Mouse (Mus musculus): ENCODE results near the gene 1810055G02Rik. TPM values are rescaled to one million over a fixed set of nuclear protein-coding genes. Genes with fewer than 3 reads are reported as not detected.

Gene 1810055G02Rik
- polyA plus RNA-seq, 1 experiment from 2014 or later = 18.6 TPM

DNA sequence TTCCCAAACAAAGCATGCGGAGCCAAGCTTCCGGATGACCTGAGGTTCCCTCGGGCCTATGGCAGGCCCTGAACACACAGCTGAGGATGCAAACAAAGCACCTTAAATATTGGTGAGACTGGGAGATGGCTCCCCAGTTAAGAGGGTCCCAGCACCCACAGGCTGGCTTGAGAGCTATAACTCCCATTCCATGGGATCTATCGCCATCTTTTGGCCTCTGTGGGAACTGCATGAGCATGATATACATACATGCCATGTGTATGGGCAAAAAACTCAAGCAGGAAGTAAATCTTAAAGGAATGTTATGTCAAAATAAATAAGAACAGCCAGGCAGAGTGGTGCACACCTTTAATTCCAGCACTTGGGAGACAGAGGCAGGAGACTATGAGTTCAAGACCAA is 15.8 kb downstream of the 1810055G02Rik start:
- no peak for ATAC-seq (replicated peaks; ENCODE audit: extremely low read depth, insufficient read depth, low FRiP score)
- WGBS = 72% methylated on average over 4 of the region's 4 CpGs
- peaks cover 6% of the 10 kb centered on the region for H3K9me3 ChIP-seq (replicated peaks; ENCODE audit: control insufficient read depth, low read length)
- no peak overlapping the region for H3K4me2 ChIP-seq (ENCODE audit: low read depth, low read length)
- H3K27ac ChIP-seq (ENCODE audit: low read length) = no peak overlapping the region
- H3K27me3 ChIP-seq (ENCODE audit: control insufficient read depth, insufficient read depth, low read length) = no peaks in the 10 kb centered on the region
- no peak overlapping the region for H3K4me3 ChIP-seq (ENCODE audit: low read length)
- H3K9ac ChIP-seq (ENCODE audit: low read length) = no peak overlapping the region
- H3K4me1 ChIP-seq (ENCODE audit: control insufficient read depth, insufficient read depth, low read length) = no peaks in the 10 kb centered on the region
- H3K36me3 ChIP-seq (ENCODE audit: control insufficient read depth, insufficient read depth) = no peaks in the 10 kb centered on the region

DNA sequence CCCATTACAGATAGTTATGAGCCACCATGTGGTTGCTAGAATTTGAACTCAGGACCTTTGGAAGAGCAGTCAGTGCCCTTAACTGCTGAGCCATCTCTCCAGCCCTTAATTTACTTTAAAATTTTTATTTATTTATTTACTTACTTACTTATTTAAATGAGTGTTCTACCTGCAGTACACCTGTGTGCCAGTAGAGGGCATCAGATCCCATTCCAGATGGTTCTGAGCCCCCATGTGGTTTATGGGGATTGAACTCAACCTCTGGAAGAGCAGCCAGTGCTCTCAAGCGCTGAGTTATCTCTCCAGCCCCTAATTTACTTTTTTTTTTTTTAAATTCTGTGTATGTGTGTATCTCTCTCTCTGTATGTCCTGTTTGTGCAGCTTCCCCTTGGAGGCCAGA is 16.7 kb downstream of the 1810055G02Rik start:
- ATAC-seq (replicated peaks; ENCODE audit: extremely low read depth, insufficient read depth, low FRiP score) = no peak
- Histone ChIP-seq H3K9ac (ENCODE audit: low read length) (no peak overlapping the region), H3K4me2 (ENCODE audit: low read depth, low read length) (no peak overlapping the region), H3K27ac (ENCODE audit: low read length) (no peak overlapping the region), H3K9me3 (replicated peaks; ENCODE audit: control insufficient read depth, low read length) (peaks cover 6% of the 10 kb centered on the region), H3K36me3 (ENCODE audit: control insufficient read depth, insufficient read depth) (no peaks in the 10 kb centered on the region), H3K4me1 (ENCODE audit: control insufficient read depth, insufficient read depth, low read length) (no peaks in the 10 kb centered on the region), H3K27me3 (ENCODE audit: control insufficient read depth, insufficient read depth, low read length) (no peaks in the 10 kb centered on the region), H3K4me3 (ENCODE audit: low read length) (no peak overlapping the region)
- WGBS = 12% methylated on average over 1 of the region's 1 CpGs

DNA sequence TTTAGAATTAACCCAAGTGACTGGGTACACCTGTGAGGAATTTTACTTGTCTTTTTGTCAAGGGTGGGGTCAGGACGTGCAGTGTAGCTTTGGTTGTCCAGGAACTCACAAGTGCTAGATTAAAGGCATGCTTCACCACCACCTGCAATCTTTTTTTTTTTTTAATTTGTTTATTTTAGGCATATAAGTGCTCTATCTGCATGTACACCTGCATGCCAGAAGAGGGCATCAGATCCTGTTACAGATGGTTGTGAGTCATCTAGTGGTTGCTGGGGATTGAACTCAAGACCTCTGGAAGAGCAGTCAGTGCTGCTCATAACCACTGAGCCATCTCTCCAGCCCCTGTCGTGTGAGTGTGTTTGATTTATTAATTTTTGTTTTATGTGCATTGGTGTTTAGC is 20.8 kb downstream of the 1810055G02Rik start:
- Histone ChIP-seq H3K4me2 (ENCODE audit: low read depth, low read length) (no peak overlapping the region), H3K36me3 (ENCODE audit: control insufficient read depth, insufficient read depth) (no peaks in the 10 kb centered on the region), H3K4me1 (ENCODE audit: control insufficient read depth, insufficient read depth, low read length) (no peaks in the 10 kb centered on the region), H3K27ac (ENCODE audit: low read length) (no peak overlapping the region), H3K27me3 (ENCODE audit: control insufficient read depth, insufficient read depth, low read length) (no peaks in the 10 kb centered on the region), H3K9me3 (replicated peaks; ENCODE audit: control insufficient read depth, low read length) (0 out of 2 replicates have a peak, but pooled peaks cover under 1% of the 10 kb centered on the region), H3K4me3 (ENCODE audit: low read length) (no peak overlapping the region), H3K9ac (ENCODE audit: low read length) (no peak overlapping the region)
- ATAC-seq (replicated peaks; ENCODE audit: extremely low read depth, insufficient read depth, low FRiP score) = no peak
- WGBS = 64% methylated on average over 2 of the region's 2 CpGs

DNA sequence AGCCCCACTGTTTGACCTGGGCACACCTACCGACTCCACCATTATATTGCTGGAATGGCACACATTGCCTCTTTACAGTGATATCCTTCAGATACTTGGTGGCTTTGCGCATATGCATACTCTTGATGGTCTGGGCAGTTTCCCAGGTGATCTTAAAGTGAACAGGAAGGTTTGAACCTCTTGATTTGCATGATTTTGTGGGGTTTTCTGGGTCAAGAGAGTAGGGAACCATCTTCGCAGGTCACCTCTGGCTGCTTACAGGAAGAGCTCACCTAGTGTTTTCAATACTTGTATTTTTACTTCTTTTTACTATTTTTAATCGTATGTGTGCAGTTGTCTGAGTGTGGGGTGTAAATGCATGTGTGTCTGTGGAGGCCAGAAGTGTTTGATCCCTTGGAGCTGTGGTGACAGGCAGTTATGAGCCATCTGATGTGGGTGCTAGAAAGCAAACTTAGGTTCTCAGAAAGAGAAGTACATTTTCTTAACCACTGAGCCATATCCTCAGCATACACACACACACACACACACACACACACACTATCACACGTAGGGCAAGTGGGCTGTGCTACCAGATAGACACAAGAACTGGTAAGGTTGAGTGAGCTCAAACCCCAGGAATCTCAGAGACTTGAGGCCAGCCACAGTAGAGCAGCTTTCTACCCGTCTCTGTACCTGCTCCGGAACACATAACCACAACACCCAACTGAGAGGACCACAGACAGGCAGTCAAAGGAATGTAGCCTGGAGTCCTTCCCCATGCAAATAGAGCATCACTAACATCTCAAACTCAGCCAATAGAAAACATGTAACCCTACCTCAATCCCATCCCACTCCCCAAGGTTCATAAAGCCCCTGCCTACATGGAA is 22.9 kb downstream of the 1810055G02Rik start:
- Histone ChIP-seq H3K4me2 (ENCODE audit: low read depth, low read length) (no peak overlapping the region), H3K27ac (ENCODE audit: low read length) (no peak overlapping the region), H3K4me1 (ENCODE audit: control insufficient read depth, insufficient read depth, low read length) (no peaks in the 10 kb centered on the region), H3K9ac (ENCODE audit: low read length) (no peak overlapping the region), H3K27me3 (ENCODE audit: control insufficient read depth, insufficient read depth, low read length) (no peaks in the 10 kb centered on the region), H3K36me3 (ENCODE audit: control insufficient read depth, insufficient read depth) (no peaks in the 10 kb centered on the region), H3K9me3 (replicated peaks; ENCODE audit: control insufficient read depth, low read length) (no peaks in the 10 kb centered on the region), H3K4me3 (ENCODE audit: low read length) (no peak overlapping the region)
- 74% methylated on average over 7 of the region's 7 CpGs for WGBS
- ATAC-seq (replicated peaks; ENCODE audit: extremely low read depth, insufficient read depth, low FRiP score) = peak; percentile 28; the same call in 1 of the 2 replicates

DNA sequence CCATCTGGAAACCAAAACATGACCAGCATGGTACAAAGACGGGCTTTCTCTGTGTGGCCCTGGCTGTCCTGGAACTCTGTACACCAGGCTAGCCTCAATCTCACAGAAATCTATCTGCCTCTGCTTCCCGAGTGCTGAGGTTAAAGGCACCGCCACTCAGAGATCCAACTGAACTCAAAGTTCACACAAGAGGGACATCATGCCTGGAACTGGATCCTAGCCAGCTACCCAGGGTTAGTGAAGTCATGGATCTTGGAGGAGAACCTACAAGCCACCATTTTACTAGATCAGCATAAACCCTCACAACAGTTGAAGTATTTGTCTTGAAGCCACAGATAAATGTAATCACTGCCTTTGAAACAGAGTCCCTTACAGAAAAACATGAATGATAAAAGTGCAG is 27.9 kb downstream of the 1810055G02Rik start:
- Histone ChIP-seq H3K9me3 (replicated peaks; ENCODE audit: control insufficient read depth, low read length) (no peaks in the 10 kb centered on the region), H3K4me2 (ENCODE audit: low read depth, low read length) (no peak overlapping the region), H3K27me3 (ENCODE audit: control insufficient read depth, insufficient read depth, low read length) (no peaks in the 10 kb centered on the region), H3K27ac (ENCODE audit: low read length) (no peak overlapping the region), H3K36me3 (ENCODE audit: control insufficient read depth, insufficient read depth) (no peaks in the 10 kb centered on the region), H3K4me1 (ENCODE audit: control insufficient read depth, insufficient read depth, low read length) (no peaks in the 10 kb centered on the region), H3K4me3 (ENCODE audit: low read length) (no peak overlapping the region), H3K9ac (ENCODE audit: low read length) (no peak overlapping the region)
- WGBS = 87% methylated on average over 3 of the region's 3 CpGs
- ATAC-seq (replicated peaks; ENCODE audit: extremely low read depth, insufficient read depth, low FRiP score) = no peak

DNA sequence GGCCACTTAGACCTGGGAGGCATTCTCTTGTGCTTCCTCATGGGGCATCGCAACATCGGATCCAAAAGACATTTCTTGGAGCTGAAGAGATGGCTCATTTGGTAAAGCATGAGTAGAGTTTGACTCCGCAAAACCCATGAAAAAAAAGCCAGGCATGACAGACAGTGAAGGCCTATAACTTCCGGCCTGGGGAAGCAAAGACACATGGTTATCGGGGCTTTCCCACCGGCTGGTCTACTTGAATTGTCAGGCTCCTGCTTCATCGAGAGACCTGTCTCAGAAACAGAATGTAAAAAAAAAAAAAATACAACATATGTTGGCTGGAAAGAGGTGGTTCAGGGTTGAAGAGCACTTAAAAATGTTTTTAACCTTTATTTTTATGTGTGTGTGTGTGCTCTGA is 31.6 kb downstream of the 1810055G02Rik start:
- no peak for ATAC-seq (replicated peaks; ENCODE audit: extremely low read depth, insufficient read depth, low FRiP score)
- no peaks in the 10 kb centered on the region for H3K9me3 ChIP-seq (replicated peaks; ENCODE audit: control insufficient read depth, low read length)
- WGBS = 90% methylated on average over 7 of the region's 7 CpGs

DNA sequence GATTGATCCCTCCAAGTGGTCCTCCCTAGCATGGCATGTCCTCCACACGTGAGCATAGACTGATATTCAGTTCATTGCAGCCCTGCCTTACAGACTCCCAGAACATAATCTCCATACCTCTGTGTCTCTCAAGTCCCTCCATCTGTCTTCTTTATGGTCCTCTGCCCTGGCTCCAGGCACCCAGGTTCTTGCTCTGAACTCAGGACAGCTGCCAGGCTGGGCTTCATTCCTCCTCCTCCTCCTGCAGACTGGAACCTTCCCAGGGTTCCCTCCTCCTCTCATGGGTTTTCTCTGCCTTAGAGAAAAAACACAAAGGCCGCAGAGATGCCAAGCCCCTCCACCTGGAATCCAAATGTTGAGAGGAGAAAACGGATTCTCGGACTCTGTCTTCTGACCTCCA is 34.6 kb downstream of the 1810055G02Rik start:
- Histone ChIP-seq H3K36me3 (ENCODE audit: control insufficient read depth, insufficient read depth) (no peaks in the 10 kb centered on the region), H3K4me2 (ENCODE audit: low read depth, low read length) (no peak overlapping the region), H3K9me3 (replicated peaks; ENCODE audit: control insufficient read depth, low read length) (peaks cover 4% of the 10 kb centered on the region), H3K27me3 (ENCODE audit: control insufficient read depth, insufficient read depth, low read length) (no peaks in the 10 kb centered on the region), H3K27ac (ENCODE audit: low read length) (no peak overlapping the region), H3K4me3 (ENCODE audit: low read length) (no peak overlapping the region), H3K4me1 (ENCODE audit: control insufficient read depth, insufficient read depth, low read length) (peaks cover 3% of the 10 kb centered on the region; the same call in 1 of the 2 replicates), H3K9ac (ENCODE audit: low read length) (no peak overlapping the region)
- 48% methylated on average over 4 of the region's 4 CpGs for WGBS
- ATAC-seq (replicated peaks; ENCODE audit: extremely low read depth, insufficient read depth, low FRiP score) = no peak

More for the DNA sequence above, 31.6 kb downstream of the 1810055G02Rik start:
- H3K27ac ChIP-seq (ENCODE audit: low read length) = no peak overlapping the region
- no peak overlapping the region for H3K4me3 ChIP-seq (ENCODE audit: low read length)
- peaks cover 3% of the 10 kb centered on the region; the same call in 1 of the 2 replicates for H3K4me1 ChIP-seq (ENCODE audit: control insufficient read depth, insufficient read depth, low read length)
- no peaks in the 10 kb centered on the region for H3K27me3 ChIP-seq (ENCODE audit: control insufficient read depth, insufficient read depth, low read length)
- no peaks in the 10 kb centered on the region for H3K36me3 ChIP-seq (ENCODE audit: control insufficient read depth, insufficient read depth)
- no peak overlapping the region for H3K9ac ChIP-seq (ENCODE audit: low read length)
- no peak overlapping the region for H3K4me2 ChIP-seq (ENCODE audit: low read depth, low read length)

DNA sequence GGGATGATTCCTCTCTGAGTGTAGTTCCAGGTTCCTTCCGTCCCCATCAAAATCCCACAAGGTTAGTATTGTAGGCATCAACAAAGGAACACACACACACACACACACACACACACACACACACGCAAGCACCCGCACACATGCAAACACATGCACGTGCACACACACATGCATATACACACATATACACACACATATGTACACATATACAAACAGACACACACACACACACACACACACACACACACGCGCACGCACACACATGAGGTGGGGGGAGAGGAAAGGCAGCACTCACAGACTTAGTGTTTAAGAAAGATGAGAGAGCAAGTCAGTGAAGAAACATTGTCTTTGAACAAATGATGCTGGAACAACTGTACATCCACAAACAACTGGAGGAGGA is 35.3 kb downstream of the 1810055G02Rik start:
- 89% methylated on average over 7 of the region's 7 CpGs for WGBS
- peak overlapping the region; percentile 84; the same call in 1 of the 2 replicates for H3K4me2 ChIP-seq (ENCODE audit: low read depth, low read length)

DNA sequence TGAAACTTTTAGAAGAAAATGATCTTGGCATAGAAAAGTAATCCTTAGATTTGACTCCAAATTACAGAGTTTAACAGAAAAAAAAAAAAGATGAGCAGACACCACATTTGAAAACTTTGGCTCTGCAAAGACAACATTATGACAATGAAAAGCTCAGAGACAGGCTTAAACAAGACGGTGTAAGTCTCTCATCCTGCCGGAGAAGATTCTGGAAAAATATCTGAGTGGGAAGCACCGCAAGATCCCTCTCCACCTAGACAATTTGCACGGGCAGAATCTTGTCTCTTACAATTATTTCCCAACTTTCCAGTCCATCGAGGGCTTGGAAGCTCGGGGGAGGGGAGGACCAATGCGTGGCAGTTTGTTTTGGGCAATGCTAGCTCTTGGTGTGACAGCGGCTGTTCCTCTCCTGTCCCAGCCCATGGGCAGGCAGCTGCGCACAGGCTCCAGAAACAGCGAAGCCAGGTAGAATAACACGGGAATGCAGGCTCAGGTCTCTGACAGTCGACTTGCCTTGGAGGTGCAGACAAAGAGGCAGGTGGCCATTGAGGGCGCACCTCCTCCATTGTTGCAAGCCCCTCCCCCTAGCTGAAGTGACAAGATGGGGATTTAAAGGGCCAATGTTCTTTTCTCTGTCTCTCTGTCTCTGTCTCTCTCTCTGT is 35.9 kb downstream of the 1810055G02Rik start:
- no peaks in the 10 kb centered on the region for H3K36me3 ChIP-seq (ENCODE audit: control insufficient read depth, insufficient read depth)
- H3K4me2 ChIP-seq (ENCODE audit: low read depth, low read length) = peak overlapping the region; percentile 84
- H3K9me3 ChIP-seq (replicated peaks; ENCODE audit: control insufficient read depth, low read length) = peaks cover 9% of the 10 kb centered on the region
- H3K4me1 ChIP-seq (ENCODE audit: control insufficient read depth, insufficient read depth, low read length) = peaks cover 3% of the 10 kb centered on the region; the same call in 1 of the 2 replicates
- peak overlapping the region; percentile 69 for H3K27ac ChIP-seq (ENCODE audit: low read length)
- H3K9ac ChIP-seq (ENCODE audit: low read length) = peak overlapping the region; percentile 82
- WGBS = 3% methylated on average over 13 of the region's 13 CpGs
- H3K27me3 ChIP-seq (ENCODE audit: control insufficient read depth, insufficient read depth, low read length) = no peaks in the 10 kb centered on the region
- peak overlapping the region; percentile 72 for H3K4me3 ChIP-seq (ENCODE audit: low read length)
- ATAC-seq (replicated peaks; ENCODE audit: extremely low read depth, insufficient read depth, low FRiP score) = 0 out of 2 replicates have a peak, but pooled peaks have one; percentile 58

More for the DNA sequence above, 35.3 kb downstream of the 1810055G02Rik start:
- no peak for ATAC-seq (replicated peaks; ENCODE audit: extremely low read depth, insufficient read depth, low FRiP score)
- Histone ChIP-seq H3K27me3 (ENCODE audit: control insufficient read depth, insufficient read depth, low read length) (no peaks in the 10 kb centered on the region), H3K4me1 (ENCODE audit: control insufficient read depth, insufficient read depth, low read length) (peaks cover 3% of the 10 kb centered on the region; the same call in 1 of the 2 replicates), H3K36me3 (ENCODE audit: control insufficient read depth, insufficient read depth) (no peaks in the 10 kb centered on the region), H3K27ac (ENCODE audit: low read length) (no peak overlapping the region), H3K4me3 (ENCODE audit: low read length) (no peak overlapping the region), H3K9me3 (replicated peaks; ENCODE audit: control insufficient read depth, low read length) (peaks cover 9% of the 10 kb centered on the region), H3K9ac (ENCODE audit: low read length) (no peak overlapping the region)
